Mouse (Mus musculus): ENCODE results near the gene Cnbd2. TPM values are rescaled to one million over a fixed set of nuclear protein-coding genes. Genes with fewer than 3 reads are reported as not detected.
A peak's percentile ranks its signal among the peaks of the same experiment; 100 is the strongest.

Cnbd2 gene
- polyA plus RNA-seq, 1 experiment: 1.6 TPM

GRCm38 (mm10) chr2:156309948-156310347 lies 2.2 kb upstream of the Cnbd2 start:
- no peaks in the 10 kb centered on the region for H3K27me3 ChIP-seq (ENCODE audit: control insufficient read depth, insufficient read depth, low read length)
- H3K4me3 ChIP-seq (ENCODE audit: control insufficient read depth, insufficient read depth, low read length): no peak overlapping the region
- no peak overlapping the region for H3K27ac ChIP-seq (ENCODE audit: control insufficient read depth, insufficient read depth, low read length)
- no peak for DNase-seq
- peaks cover 2% of the 10 kb centered on the region for H3K36me3 ChIP-seq (ENCODE audit: control insufficient read depth, insufficient read depth, low read length)
- WGBS: 98% methylated on average over 5 of the region's 5 CpGs
- H3K4me1 ChIP-seq (replicated peaks; ENCODE audit: control insufficient read depth, insufficient read depth, low read length): no peaks in the 10 kb centered on the region; the same call in 1 of the 2 replicates
- TF ChIP-seq CTCF (IDR thresholded peaks at IDR 0.05; ENCODE audit: borderline replicate concordance, control insufficient read depth, extremely low read depth, insufficient read depth, low read length, poor library complexity) (no peak), POLR2A (IDR thresholded peaks at IDR 0.05; ENCODE audit: control insufficient read depth, extremely low read depth, insufficient read depth, low read length, poor library complexity) (no peak)

- 94% methylated on average over 5 of the region's 5 CpGs for WGBS
- Histone ChIP-seq H3K4me1 (replicated peaks; ENCODE audit: control insufficient read depth, insufficient read depth, low read length) (no peaks in the 10 kb centered on the region; the same call in 1 of the 2 replicates), H3K4me3 (ENCODE audit: control insufficient read depth, insufficient read depth, low read length) (no peak overlapping the region), H3K36me3 (ENCODE audit: control insufficient read depth, insufficient read depth, low read length) (no peaks in the 10 kb centered on the region), H3K27ac (ENCODE audit: control insufficient read depth, insufficient read depth, low read length) (no peak overlapping the region), H3K27me3 (ENCODE audit: control insufficient read depth, insufficient read depth, low read length) (no peaks in the 10 kb centered on the region)
- TF ChIP-seq POLR2A (IDR thresholded peaks at IDR 0.05; ENCODE audit: control insufficient read depth, extremely low read depth, insufficient read depth, low read length, poor library complexity) (no peak), CTCF (IDR thresholded peaks at IDR 0.05; ENCODE audit: borderline replicate concordance, control insufficient read depth, extremely low read depth, insufficient read depth, low read length, poor library complexity) (no peak)
- DNase-seq: no peak
Observed at GRCm38 (mm10) chr2:156310455-156310854, 1.6 kb upstream of the Cnbd2 start.

DNA sequence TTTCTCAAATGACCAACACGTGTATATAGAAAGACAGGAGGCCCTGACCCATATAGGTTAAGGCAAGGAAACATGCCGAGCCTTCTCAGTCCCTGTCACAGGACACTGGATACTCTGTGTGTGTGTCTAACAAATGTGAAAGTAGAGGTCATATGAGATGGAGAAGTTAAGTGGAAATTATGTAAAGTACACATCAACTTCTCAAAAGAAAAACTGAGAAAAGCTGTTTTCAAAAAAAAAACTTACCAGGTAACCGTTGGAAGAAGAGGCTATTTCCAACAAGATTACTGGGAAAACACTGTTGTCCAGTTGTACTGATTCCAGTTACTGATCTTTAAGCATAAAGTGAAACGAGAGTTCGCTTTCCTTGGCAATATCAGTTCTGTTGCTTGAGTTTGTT lies 1.2 kb upstream of the Cnbd2 start:
- no peaks in the 10 kb centered on the region for H3K27me3 ChIP-seq (ENCODE audit: control insufficient read depth, insufficient read depth, low read length)
- H3K4me3 ChIP-seq (ENCODE audit: control insufficient read depth, insufficient read depth, low read length): no peak overlapping the region
- H3K27ac ChIP-seq (ENCODE audit: control insufficient read depth, insufficient read depth, low read length): no peak overlapping the region
- no peak for DNase-seq
- 92% methylated on average over 5 of the region's 5 CpGs for WGBS
- no peaks in the 10 kb centered on the region; the same call in 1 of the 2 replicates for H3K4me1 ChIP-seq (replicated peaks; ENCODE audit: control insufficient read depth, insufficient read depth, low read length)
- no peaks in the 10 kb centered on the region for H3K36me3 ChIP-seq (ENCODE audit: control insufficient read depth, insufficient read depth, low read length)
- no peak for TF ChIP-seq POLR2A (IDR thresholded peaks at IDR 0.05; ENCODE audit: control insufficient read depth, extremely low read depth, insufficient read depth, low read length, poor library complexity)
- TF ChIP-seq CTCF (IDR thresholded peaks at IDR 0.05; ENCODE audit: borderline replicate concordance, control insufficient read depth, extremely low read depth, insufficient read depth, low read length, poor library complexity): no peak

GRCm38 (mm10) chr2:156311441-156311840 lies 658 bp upstream of the Cnbd2 start:
- H3K4me3 ChIP-seq (ENCODE audit: control insufficient read depth, insufficient read depth, low read length): peak overlapping the region; percentile 90
- 20% methylated on average over 8 of the region's 8 CpGs for WGBS
- no peaks in the 10 kb centered on the region for H3K27me3 ChIP-seq (ENCODE audit: control insufficient read depth, insufficient read depth, low read length)
- no peaks in the 10 kb centered on the region; the same call in 1 of the 2 replicates for H3K4me1 ChIP-seq (replicated peaks; ENCODE audit: control insufficient read depth, insufficient read depth, low read length)
- no peak for DNase-seq
- H3K27ac ChIP-seq (ENCODE audit: control insufficient read depth, insufficient read depth, low read length): peak overlapping the region; percentile 53; the same call in 1 of the 2 replicates
- TF ChIP-seq POLR2A (IDR thresholded peaks at IDR 0.05; ENCODE audit: control insufficient read depth, extremely low read depth, insufficient read depth, low read length, poor library complexity) (no peak), CTCF (IDR thresholded peaks at IDR 0.05; ENCODE audit: borderline replicate concordance, control insufficient read depth, extremely low read depth, insufficient read depth, low read length, poor library complexity) (no peak)
- no peaks in the 10 kb centered on the region for H3K36me3 ChIP-seq (ENCODE audit: control insufficient read depth, insufficient read depth, low read length)

GRCm38 (mm10) chr2:156311841-156312291 lies 233 bp upstream of the Cnbd2 start:
- TF ChIP-seq CTCF (IDR thresholded peaks at IDR 0.05; ENCODE audit: borderline replicate concordance, control insufficient read depth, extremely low read depth, insufficient read depth, low read length, poor library complexity): no peak
- TF ChIP-seq POLR2A (IDR thresholded peaks at IDR 0.05; ENCODE audit: control insufficient read depth, extremely low read depth, insufficient read depth, low read length, poor library complexity): no peak
- peak overlapping the region; percentile 53 for H3K27ac ChIP-seq (ENCODE audit: control insufficient read depth, insufficient read depth, low read length)
- H3K27me3 ChIP-seq (ENCODE audit: control insufficient read depth, insufficient read depth, low read length): no peaks in the 10 kb centered on the region
- peak overlapping the region; percentile 90 for H3K4me3 ChIP-seq (ENCODE audit: control insufficient read depth, insufficient read depth, low read length)
- DNase-seq: peak; percentile 68
- H3K36me3 ChIP-seq (ENCODE audit: control insufficient read depth, insufficient read depth, low read length): no peaks in the 10 kb centered on the region
- H3K4me1 ChIP-seq (replicated peaks; ENCODE audit: control insufficient read depth, insufficient read depth, low read length): no peaks in the 10 kb centered on the region; the same call in 1 of the 2 replicates
- WGBS: 1% methylated on average over 53 of the region's 53 CpGs

DNA sequence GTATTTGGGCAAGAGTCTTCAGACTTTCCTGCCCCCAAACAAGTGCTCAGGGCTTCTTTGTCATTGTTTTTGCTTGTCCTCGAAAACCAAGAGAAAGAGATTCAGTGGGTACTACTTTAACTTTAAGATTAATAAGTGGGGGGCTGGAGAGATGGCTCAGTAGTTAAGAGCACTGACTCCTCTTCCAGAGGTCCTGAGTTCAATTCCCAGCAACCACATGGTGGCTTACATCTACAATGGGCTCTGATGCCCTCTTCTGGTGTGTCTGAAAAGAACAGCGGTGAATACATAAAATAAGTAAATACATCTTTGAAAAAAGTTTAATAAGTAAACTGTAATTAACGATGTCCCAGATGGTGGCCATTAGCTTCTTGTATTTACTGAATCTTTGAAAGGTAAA lies 1.1 kb downstream of the Cnbd2 start:
- TF ChIP-seq CTCF (IDR thresholded peaks at IDR 0.05; ENCODE audit: borderline replicate concordance, control insufficient read depth, extremely low read depth, insufficient read depth, low read length, poor library complexity) (no peak), POLR2A (IDR thresholded peaks at IDR 0.05; ENCODE audit: control insufficient read depth, extremely low read depth, insufficient read depth, low read length, poor library complexity) (no peak)
- no peak for DNase-seq
- H3K27ac ChIP-seq (ENCODE audit: control insufficient read depth, insufficient read depth, low read length): no peak overlapping the region
- H3K36me3 ChIP-seq (ENCODE audit: control insufficient read depth, insufficient read depth, low read length): no peaks in the 10 kb centered on the region
- H3K4me3 ChIP-seq (ENCODE audit: control insufficient read depth, insufficient read depth, low read length): no peak overlapping the region
- no peaks in the 10 kb centered on the region; the same call in 1 of the 2 replicates for H3K4me1 ChIP-seq (replicated peaks; ENCODE audit: control insufficient read depth, insufficient read depth, low read length)
- 52% methylated on average over 3 of the region's 3 CpGs for WGBS
- no peaks in the 10 kb centered on the region for H3K27me3 ChIP-seq (ENCODE audit: control insufficient read depth, insufficient read depth, low read length)

DNA sequence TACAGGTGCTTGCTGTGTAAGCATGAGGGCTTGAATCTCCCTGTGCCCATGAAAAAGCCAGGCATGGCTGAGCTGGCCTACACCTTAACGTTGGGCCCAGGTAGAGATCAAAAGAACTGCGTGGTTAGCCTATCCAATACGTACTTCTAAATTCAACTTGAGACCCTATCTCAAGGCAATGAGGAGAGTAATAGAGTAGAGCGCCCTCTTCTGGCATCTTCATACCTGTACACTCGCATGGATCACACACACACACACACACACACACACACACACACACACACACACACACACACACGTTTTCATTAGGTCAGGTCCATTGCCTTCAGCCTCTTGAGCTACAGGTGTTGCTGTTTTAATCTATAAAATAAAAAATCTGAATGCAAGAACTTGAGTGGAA lies 2.7 kb downstream of the Cnbd2 start:
- Histone ChIP-seq H3K4me1 (replicated peaks; ENCODE audit: control insufficient read depth, insufficient read depth, low read length) (no peaks in the 10 kb centered on the region; the same call in 1 of the 2 replicates), H3K27ac (ENCODE audit: control insufficient read depth, insufficient read depth, low read length) (no peak overlapping the region), H3K36me3 (ENCODE audit: control insufficient read depth, insufficient read depth, low read length) (no peaks in the 10 kb centered on the region), H3K4me3 (ENCODE audit: control insufficient read depth, insufficient read depth, low read length) (no peak overlapping the region), H3K27me3 (ENCODE audit: control insufficient read depth, insufficient read depth, low read length) (no peaks in the 10 kb centered on the region)
- TF ChIP-seq CTCF (IDR thresholded peaks at IDR 0.05; ENCODE audit: borderline replicate concordance, control insufficient read depth, extremely low read depth, insufficient read depth, low read length, poor library complexity) (no peak), POLR2A (IDR thresholded peaks at IDR 0.05; ENCODE audit: control insufficient read depth, extremely low read depth, insufficient read depth, low read length, poor library complexity) (no peak)
- 98% methylated on average over 6 of the region's 6 CpGs for WGBS
- no peak for DNase-seq
